Mouse (Mus musculus) cerebellum, adult 2 months (tissue): ENCODE data around the gene Ifna1.

ENCODE experiments used
- CTCF ChIP-seq: fragments of 200-500 bp; IDR thresholded peaks from 2 replicates; pipeline ENCODE4 v1.5.1; 2011; ENCODE audit warnings: low read depth, mild to moderate bottlenecking, control low read depth, low read length, moderate library complexity, borderline replicate concordance; ENCODE audit not compliant: insufficient read depth
- POLR2A ChIP-seq: fragments of 200-500 bp; IDR thresholded peaks from 2 replicates; pipeline ENCODE4 v1.6.1; 2011; ENCODE audit warnings: low read length, control low read depth, borderline replicate concordance; ENCODE audit not compliant: insufficient read depth

- no peak for TF ChIP-seq CTCF
- TF ChIP-seq POLR2A: no peak
Measured at GRCm38 (mm10) chr4:88865011-88865569, 15.2 kb downstream of the Ifna1 start.
